Mouse (Mus musculus): ENCODE measurements around the gene Chka. TPM values are rescaled to one million over a fixed set of nuclear protein-coding genes. Genes with fewer than 3 reads are reported as not detected.

Gene Chka
- total RNA-seq, 2 experiments from 2014 or later: 15.1 to 15.7 TPM

DNA sequence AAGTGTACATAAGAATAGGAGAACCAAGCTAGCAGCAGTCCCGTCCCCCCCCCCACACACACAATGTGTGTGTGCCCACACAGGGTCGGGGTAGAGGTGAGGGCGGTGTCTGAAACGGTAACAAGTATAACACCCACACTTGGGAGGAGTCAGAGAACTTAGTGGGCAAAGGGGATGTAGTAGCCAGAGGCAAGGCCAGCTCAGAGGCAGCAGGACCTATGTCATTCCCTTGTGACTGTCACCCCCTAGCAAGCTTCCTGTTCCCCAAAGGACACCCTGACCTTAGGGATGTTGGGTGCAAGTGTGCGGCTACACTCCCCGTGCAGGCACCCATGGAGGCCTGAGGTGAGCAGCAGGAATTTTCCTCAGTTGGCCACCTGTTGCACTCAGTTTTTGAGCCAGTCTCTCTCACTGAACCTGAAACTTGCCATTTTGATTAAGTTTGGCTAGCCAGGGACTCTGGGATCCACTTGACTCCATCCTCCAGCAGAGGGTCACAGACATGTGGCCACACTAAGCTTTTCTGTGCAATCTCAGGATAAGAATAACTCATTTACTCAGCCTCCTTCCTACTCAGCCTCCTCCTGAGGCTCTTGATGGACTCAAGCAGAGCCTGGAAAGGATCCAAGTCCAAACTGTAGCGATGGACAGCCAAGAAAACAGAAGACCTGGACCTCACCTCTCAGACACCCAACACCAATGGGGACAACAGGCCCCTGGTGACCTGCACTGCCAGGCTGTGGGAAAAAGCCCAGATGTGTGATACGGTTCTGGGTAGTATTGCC is 56.5 kb downstream of the Chka start:
- DNase-seq: no peak
- intact Hi-C loops (cut with DNase I): no loop called here

DNA sequence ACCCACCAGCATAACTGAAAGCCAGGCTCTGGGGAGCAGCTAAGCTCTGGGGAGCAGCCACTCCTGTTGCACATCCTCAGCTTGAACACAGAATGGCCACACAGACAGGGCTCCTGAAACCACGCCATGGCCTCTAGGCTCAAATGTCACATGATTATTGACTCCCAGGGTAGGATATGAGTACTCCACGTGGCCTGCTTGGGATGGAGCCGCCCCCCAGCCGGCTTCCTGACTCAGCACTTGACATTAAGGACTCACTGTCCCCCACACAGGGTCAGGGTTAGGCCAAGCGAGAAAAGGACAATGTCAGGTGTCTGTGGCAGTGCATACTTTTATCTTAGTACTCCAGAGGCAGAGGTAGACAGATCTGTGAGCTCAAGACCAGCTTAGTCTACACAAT is 58.6 kb downstream of the Chka start:
- intact Hi-C loops (cut with DNase I): no loop called here

DNA sequence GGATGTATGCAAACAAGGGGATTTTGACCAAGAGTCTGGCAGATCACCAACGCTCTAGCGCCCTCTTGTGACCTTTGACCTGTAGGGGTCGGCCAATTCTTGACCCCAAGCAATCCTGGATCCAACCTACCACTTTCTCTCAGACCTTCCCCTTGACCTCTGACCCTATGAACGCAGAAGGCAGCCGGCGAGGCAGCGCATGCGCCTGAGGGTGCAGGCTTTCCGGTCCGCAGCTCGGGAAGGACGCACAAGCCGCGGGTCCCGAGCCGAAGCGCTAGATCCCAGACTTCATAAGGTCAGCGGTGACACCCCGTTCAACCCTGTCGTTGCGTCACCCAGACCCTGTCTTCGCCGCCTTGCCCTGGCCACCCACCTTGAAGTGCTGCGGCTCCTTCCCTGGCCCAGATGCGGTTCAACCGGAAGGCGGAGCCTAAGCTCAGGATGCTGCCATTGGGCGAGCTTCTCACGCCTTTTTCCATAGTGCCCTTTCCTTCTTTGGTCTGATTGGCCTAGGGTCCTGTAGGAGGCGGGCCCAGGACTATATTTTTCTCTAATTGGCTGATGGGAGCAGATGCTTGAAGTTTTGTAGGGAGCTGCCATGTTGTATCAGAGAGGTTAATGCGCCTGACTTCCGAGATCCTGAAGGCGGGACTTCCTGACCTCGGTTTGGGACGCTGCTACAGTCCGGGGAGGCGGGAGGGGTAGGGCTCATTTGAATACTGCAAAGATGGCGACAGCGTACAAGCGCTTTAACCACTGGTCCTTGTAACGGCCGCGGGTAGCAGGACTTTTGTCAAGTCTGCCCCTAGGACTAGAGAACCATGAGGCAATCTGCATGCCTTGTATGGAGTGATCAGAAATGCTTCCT is 61.0 kb downstream of the Chka start, which contains the start of gene Ndufs8:
Gene Ndufs8 (minus strand): TSS at position 438 of the 868 bp plus-strand sequence.
- intact Hi-C loops (cut with DNase I): no loop called here
- peak; percentile 86 to 89 for DNase-seq

More for the DNA sequence above, 58.6 kb downstream of the Chka start:
- no peak for DNase-seq

- intact Hi-C loops (cut with DNase I): no loop called here
Observed at GRCm38 (mm10) chr19:3913692-3914091, 62.1 kb downstream of the Chka start.

GRCm38 (mm10) chr19:3914535-3914934 is 63.0 kb downstream of the Chka start:
- no peak for DNase-seq

More at GRCm38 (mm10) chr19:3913692-3914091, 62.1 kb downstream of the Chka start:
- no peak for DNase-seq

GRCm38 (mm10) chr19:3916727-3917126 is 65.2 kb downstream of the Chka start:
- no peak for DNase-seq
- intact Hi-C loops (cut with DNase I): no loop called here

More at GRCm38 (mm10) chr19:3914535-3914934, 63.0 kb downstream of the Chka start:
- intact Hi-C loops (cut with DNase I): no loop called here

- intact Hi-C loops (cut with DNase I): no loop called here
- no peak for DNase-seq
Observed at GRCm38 (mm10) chr19:3919928-3920327, 68.4 kb downstream of the Chka start.

DNA sequence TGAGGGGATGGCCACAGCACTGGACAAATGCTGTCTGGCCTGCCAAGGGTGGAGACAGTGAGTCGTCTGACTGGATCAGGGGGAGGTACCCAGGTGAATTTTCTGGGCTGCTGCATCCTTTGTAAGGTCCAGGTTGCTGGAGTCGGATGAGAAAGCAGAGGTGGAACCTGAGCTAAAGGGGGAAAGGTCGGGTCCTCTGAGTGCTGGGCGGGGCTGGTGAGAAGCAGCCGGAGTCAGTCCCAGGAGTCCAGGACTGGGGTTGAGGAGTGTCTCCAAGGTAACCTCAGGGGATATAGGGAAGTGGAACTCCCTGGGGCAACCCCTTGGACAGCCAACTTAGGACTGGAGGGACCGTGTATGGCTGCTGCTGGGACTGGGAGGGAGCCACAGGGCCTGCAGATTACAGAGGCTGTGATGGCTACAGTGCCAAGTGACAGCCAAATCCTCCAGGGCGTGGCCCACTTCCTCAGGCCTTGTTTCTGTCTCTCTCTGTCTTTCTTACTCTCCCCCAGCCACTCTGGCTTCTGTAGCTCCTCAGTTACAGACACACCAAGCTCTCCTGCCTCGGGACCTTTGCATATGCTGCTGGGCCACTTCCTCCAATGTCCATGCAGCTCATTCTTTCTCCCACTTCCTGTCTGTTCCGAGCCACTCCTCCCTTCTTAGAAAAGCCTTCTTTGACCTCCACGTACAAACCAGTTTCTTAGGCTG is 71.2 kb downstream of the Chka start:
- intact Hi-C loops (cut with DNase I): no loop called here
- no peak for DNase-seq

DNA sequence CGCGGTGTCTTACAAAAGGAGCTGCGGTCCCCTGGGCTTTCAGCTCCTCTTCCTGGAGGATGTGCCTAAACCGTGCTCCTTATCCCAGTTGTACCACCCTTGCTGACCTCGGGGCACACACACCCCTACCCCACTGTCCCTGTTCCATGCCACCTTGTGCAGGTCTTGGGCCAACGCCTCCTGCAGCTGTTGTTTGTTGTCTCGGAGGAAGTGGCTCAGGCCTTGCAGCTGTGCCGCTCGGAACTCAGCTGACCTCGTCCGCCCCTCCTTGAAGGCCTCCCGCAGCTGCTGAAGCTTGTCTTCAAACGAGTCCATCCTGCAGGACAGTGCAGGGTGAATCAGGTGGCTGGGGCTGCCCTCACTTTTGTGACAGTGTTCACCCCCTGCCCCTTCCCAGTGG is 72.0 kb downstream of the Chka start:
- DNase-seq: peak; percentile 59 to 63
- intact Hi-C loops (cut with DNase I): no loop called here

- intact Hi-C loops (cut with DNase I): no loop called here
- no peak for DNase-seq
Observed at GRCm38 (mm10) chr19:3924190-3924589, 72.6 kb downstream of the Chka start.

DNA sequence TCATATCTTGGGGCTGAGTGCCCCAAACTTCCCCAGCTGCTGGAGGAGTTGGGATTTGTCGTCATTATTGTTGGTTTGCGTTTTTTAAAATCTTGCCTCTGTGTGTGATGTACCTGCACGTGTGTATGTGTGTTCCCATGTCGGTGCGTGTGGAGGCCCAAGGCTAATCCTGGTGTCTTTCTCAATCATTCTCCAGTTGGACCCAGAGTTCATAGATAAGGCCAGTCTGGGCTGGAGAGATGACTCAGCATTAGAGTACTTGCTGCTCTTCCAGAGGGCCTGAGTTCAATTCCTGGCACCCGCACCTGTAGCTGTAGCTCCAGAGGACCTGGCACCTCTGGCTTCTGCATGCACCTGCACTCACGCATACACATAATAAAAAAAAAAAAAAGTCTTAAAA is 73.3 kb downstream of the Chka start:
- DNase-seq: no peak
- intact Hi-C loops (cut with DNase I): no loop called here

DNA sequence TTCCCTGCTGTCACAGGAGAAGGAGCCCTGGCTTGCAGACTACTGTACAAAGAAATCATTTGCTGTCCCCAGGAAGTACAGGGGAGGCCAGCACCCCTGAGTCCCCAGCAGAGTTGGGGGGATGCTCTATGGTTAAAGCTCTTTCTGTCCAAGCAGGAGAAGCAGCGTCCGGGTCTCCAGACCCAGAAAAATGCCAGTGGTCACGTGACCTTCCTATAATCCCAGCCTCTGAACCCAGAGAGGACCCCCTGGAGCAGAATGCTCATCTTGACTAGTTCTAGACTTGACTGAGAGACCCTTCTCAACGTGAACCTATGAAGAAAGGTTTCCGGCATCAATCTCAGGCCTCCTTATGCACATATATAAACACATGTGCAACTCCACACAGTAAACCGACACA is 74.3 kb downstream of the Chka start:
- intact Hi-C loops (cut with DNase I): no loop called here
- no peak for DNase-seq

GRCm38 (mm10) chr19:3926279-3926678 is 74.7 kb downstream of the Chka start:
- no peak for DNase-seq
- intact Hi-C loops (cut with DNase I): no loop called here

GRCm38 (mm10) chr19:3926685-3927084 is 75.1 kb downstream of the Chka start:
- intact Hi-C loops (cut with DNase I): no loop called here
- DNase-seq: no peak

DNA sequence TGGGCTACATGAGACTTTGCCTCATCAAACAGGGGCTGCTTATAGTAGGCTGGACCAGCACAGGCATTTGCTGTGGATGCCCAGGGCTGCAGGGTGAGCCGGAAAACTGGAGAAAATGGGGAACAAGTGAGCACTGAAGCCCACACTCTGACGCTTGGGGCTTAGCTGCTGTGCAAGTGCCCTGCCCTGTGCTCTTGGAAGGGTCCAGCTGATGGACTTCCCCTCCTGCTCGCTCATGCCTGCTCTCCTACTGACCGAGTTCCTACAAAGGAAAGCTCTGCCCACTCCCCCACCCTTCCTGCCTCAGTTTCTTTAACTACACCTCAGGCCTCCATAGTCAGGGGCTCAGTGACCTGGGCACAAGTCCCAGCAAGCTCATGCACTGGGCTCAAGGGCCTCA is 76.4 kb downstream of the Chka start:
- intact Hi-C loops (cut with DNase I): no loop called here
- DNase-seq: no peak

- DNase-seq: no peak
- intact Hi-C loops (cut with DNase I): no loop called here
Observed at GRCm38 (mm10) chr19:3928779-3929178, 77.2 kb downstream of the Chka start.

DNA sequence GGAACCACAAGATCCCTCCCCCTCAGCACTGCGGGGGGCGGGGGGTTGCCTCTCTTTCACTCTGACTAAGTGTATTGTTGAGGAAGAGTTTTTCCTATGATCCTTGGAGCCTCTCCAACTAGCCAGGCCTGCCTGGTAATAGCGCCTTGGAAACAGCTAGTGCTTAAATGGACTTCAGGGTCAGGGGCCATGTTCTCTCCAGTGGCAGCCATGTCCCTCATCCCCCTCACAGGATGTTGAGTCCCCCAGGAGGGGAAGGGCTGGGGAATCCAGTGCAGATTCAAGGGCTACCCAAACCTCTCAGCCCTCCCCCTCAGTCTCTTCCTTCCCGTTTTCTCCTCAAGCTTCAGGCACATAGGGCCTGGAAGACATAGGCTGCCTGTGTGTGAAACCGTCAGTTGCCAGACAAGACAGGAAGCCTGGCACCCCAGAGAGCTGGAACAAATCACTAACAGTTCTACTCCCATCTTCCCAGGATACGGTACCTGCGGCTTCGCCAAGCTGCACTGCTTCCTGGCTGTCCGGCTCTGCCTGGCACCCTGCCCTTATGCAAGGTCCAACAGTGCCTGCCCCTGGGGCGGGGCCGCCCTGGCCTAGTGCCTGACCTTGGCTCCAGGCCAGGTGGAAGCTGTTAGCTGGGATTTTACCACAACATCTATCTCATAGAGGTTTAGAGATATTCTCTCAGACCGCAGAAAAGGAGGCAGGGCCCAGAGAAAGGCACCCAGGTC is 77.8 kb downstream of the Chka start, which contains the start of gene Aldh3b1:
Gene Aldh3b1 (minus strand): TSS at position 598 of the 731 bp plus-strand sequence.
- DNase-seq: peak; percentile 92 to 94
- intact Hi-C loops (cut with DNase I): no loop called here

- intact Hi-C loops (cut with DNase I): no loop called here
Observed at GRCm38 (mm10) chr19:3930262-3931057, 78.9 kb downstream of the Chka start.

DNA sequence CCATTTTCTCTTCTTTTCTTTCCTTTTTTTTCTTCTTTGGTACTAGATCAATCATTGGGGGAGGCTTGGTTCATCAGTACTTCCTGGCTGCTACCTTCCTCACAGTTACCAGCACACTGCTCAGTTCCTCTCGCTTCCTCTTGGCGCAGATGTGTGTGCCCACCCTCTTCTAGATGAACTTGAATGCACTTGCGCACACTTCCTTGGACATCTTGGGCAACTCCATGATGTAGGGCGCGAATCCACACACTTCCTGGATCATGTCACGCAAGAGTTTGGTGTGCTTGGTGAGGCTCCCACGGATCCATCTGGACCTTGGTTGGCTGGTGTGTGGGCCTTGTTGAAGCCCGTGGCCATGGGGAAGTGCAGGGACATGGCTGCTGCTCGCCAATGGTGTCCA is 80.1 kb downstream of the Chka start:
- intact Hi-C loops (cut with DNase I): no loop called here

More at GRCm38 (mm10) chr19:3930262-3931057, 78.9 kb downstream of the Chka start:
- DNase-seq: no peak

More for the DNA sequence above, 80.1 kb downstream of the Chka start:
- no peak for DNase-seq

All from heart, postnatal 14 days (tissue).